Mouse (Mus musculus): ENCODE results near the gene Parvg.
"Not testable (repeated sequence)": the region's sequence is repeated elsewhere in the genome, so short reads cannot be mapped to it uniquely, and the experiment has no call there.

Gene Parvg

GRCm38 (mm10) chr15:84323966-84324869 is at the start of gene Parvg:
Gene Parvg, plus strand, starts transcription at chr15:84324026.
- DNase-seq: no peak

- DNase-seq: no peak
Observed at GRCm38 (mm10) chr15:84276066-84276465, 47.8 kb upstream of the Parvg start.

- DNase-seq: no peak
Observed at GRCm38 (mm10) chr15:84278091-84278490, 45.7 kb upstream of the Parvg start.

GRCm38 (mm10) chr15:84278656-84279055 is 45.2 kb upstream of the Parvg start:
- no peak for DNase-seq

- DNase-seq: no peak
Observed at GRCm38 (mm10) chr15:84280309-84280708, 43.5 kb upstream of the Parvg start.

- no peak for DNase-seq
Observed at GRCm38 (mm10) chr15:84280712-84281347, 43.0 kb upstream of the Parvg start.

GRCm38 (mm10) chr15:84282206-84283085 is 41.4 kb upstream of the Parvg start:
- no peak for DNase-seq

GRCm38 (mm10) chr15:84284059-84284458 is 39.8 kb upstream of the Parvg start:
- no peak for DNase-seq

- no peak for DNase-seq
Observed at GRCm38 (mm10) chr15:84285453-84285852, 38.4 kb upstream of the Parvg start.

- not testable (repeated sequence) for DNase-seq
Observed at GRCm38 (mm10) chr15:84288953-84289352, 34.9 kb upstream of the Parvg start.

GRCm38 (mm10) chr15:84291097-84291496 is 32.7 kb upstream of the Parvg start:
- no peak for DNase-seq

- DNase-seq: no peak
Observed at GRCm38 (mm10) chr15:84293590-84293989, 30.2 kb upstream of the Parvg start.

GRCm38 (mm10) chr15:84294391-84294790 is 29.4 kb upstream of the Parvg start:
- no peak for DNase-seq

- DNase-seq: no peak
Observed at GRCm38 (mm10) chr15:84295225-84295624, 28.6 kb upstream of the Parvg start.

- no peak for DNase-seq
Observed at GRCm38 (mm10) chr15:84297454-84297853, 26.4 kb upstream of the Parvg start.

- peak; percentile 48 for DNase-seq
Observed at GRCm38 (mm10) chr15:84298804-84299370, 24.9 kb upstream of the Parvg start.

GRCm38 (mm10) chr15:84299662-84300333 is 24.0 kb upstream of the Parvg start:
- DNase-seq: peak; percentile 28

- no peak for DNase-seq
Observed at GRCm38 (mm10) chr15:84300591-84300990, 23.2 kb upstream of the Parvg start.

GRCm38 (mm10) chr15:84301026-84301425 is 22.8 kb upstream of the Parvg start:
- DNase-seq: peak; percentile 51

GRCm38 (mm10) chr15:84301641-84302420 is 22.0 kb upstream of the Parvg start:
- no peak for DNase-seq

- no peak for DNase-seq
Observed at GRCm38 (mm10) chr15:84303264-84303663, 20.6 kb upstream of the Parvg start.

All from right cerebral cortex, postnatal 4 days (tissue).